Mouse (Mus musculus): Measurements from ENCODE around the gene Prlh. TPM values are rescaled to one million over a fixed set of nuclear protein-coding genes. Genes with fewer than 3 reads are reported as not detected.
A peak's percentile ranks its signal among the peaks of the same experiment; 100 is the strongest.

Prlh gene
- total and polyA plus RNA-seq, 2 experiments: not detected

GRCm38 (mm10) chr1:90998268-90998890 is 45.5 kb downstream of the Prlh start, which contains the start of gene Lrrfip1:
TSS of gene Lrrfip1 (plus strand) at chr1:90998737.
- WGBS: 3% methylated on average over 59 of the region's 59 CpGs
- no peaks in the 10 kb centered on the region for H3K36me3 ChIP-seq (ENCODE audit: control insufficient read depth, insufficient read depth, low read length)
- H3K79me2 ChIP-seq (ENCODE audit: control insufficient read depth, insufficient read depth, low read length): no peaks in the 10 kb centered on the region
- DNase-seq (ENCODE audit: extremely low read depth, low read depth, low spot score): no peak
- H3K9ac ChIP-seq (ENCODE audit: low read depth, low read length): peak within 1 kb of the TSS; percentile 79
- peaks cover 2% of the 10 kb centered on the region; the same call in 1 of the 2 replicates for H3K4me1 ChIP-seq (ENCODE audit: control insufficient read depth, insufficient read depth, low read length)
- peak within 1 kb of the TSS; percentile 95 for H3K4me3 ChIP-seq (ENCODE audit: insufficient read depth, low read depth, low read length)
- H3K27me3 ChIP-seq (ENCODE audit: control insufficient read depth, insufficient read depth, low read length): peaks cover 4% of the 10 kb centered on the region; the same call in 1 of the 2 replicates
- TF ChIP-seq CTCF (IDR thresholded peaks at IDR 0.05; ENCODE audit: low read depth, low read length): no peak
- no peak within 1 kb of the TSS for H3K27ac ChIP-seq (replicated peaks; ENCODE audit: insufficient read depth, low read depth, low read length)

GRCm38 (mm10) chr1:90998891-90999611 is 46.1 kb downstream of the Prlh start:
- DNase-seq (ENCODE audit: extremely low read depth, low read depth, low spot score): no peak
- Histone ChIP-seq H3K27ac (replicated peaks; ENCODE audit: insufficient read depth, low read depth, low read length) (no peak overlapping the region), H3K4me1 (ENCODE audit: control insufficient read depth, insufficient read depth, low read length) (peaks cover 2% of the 10 kb centered on the region; the same call in 1 of the 2 replicates), H3K79me2 (ENCODE audit: control insufficient read depth, insufficient read depth, low read length) (no peaks in the 10 kb centered on the region), H3K9ac (ENCODE audit: low read depth, low read length) (peak overlapping the region; percentile 79), H3K27me3 (ENCODE audit: control insufficient read depth, insufficient read depth, low read length) (peaks cover 4% of the 10 kb centered on the region; the same call in 1 of the 2 replicates), H3K4me3 (ENCODE audit: insufficient read depth, low read depth, low read length) (peak overlapping the region; percentile 95), H3K36me3 (ENCODE audit: control insufficient read depth, insufficient read depth, low read length) (no peaks in the 10 kb centered on the region)
- TF ChIP-seq POLR2A (IDR thresholded peaks at IDR 0.05; ENCODE audit: extremely low read depth, insufficient read depth, low read length) (no peak), CTCF (IDR thresholded peaks at IDR 0.05; ENCODE audit: low read depth, low read length) (no peak)
- 1% methylated on average over 41 of the region's 41 CpGs for WGBS

- no peaks in the 10 kb centered on the region for H3K36me3 ChIP-seq (ENCODE audit: control insufficient read depth, insufficient read depth, low read length)
- H3K27ac ChIP-seq (replicated peaks; ENCODE audit: insufficient read depth, low read depth, low read length): no peak overlapping the region
- no peaks in the 10 kb centered on the region for H3K79me2 ChIP-seq (ENCODE audit: control insufficient read depth, insufficient read depth, low read length)
- DNase-seq (ENCODE audit: extremely low read depth, low read depth, low spot score): no peak
- WGBS: 69% methylated on average over 10 of the region's 10 CpGs
- peaks cover 2% of the 10 kb centered on the region; the same call in 1 of the 2 replicates for H3K4me1 ChIP-seq (ENCODE audit: control insufficient read depth, insufficient read depth, low read length)
- H3K27me3 ChIP-seq (ENCODE audit: control insufficient read depth, insufficient read depth, low read length): peaks cover 4% of the 10 kb centered on the region; the same call in 1 of the 2 replicates
- no peak overlapping the region for H3K9ac ChIP-seq (ENCODE audit: low read depth, low read length)
- no peak overlapping the region for H3K4me3 ChIP-seq (ENCODE audit: insufficient read depth, low read depth, low read length)
- TF ChIP-seq POLR2A (IDR thresholded peaks at IDR 0.05; ENCODE audit: extremely low read depth, insufficient read depth, low read length) (no peak), CTCF (IDR thresholded peaks at IDR 0.05; ENCODE audit: low read depth, low read length) (no peak)
Observed at GRCm38 (mm10) chr1:90999911-91000601, 47.1 kb downstream of the Prlh start.

- Histone ChIP-seq H3K79me2 (ENCODE audit: control insufficient read depth, insufficient read depth, low read length) (no peaks in the 10 kb centered on the region), H3K4me1 (ENCODE audit: control insufficient read depth, insufficient read depth, low read length) (peaks cover 2% of the 10 kb centered on the region; the same call in 1 of the 2 replicates), H3K36me3 (ENCODE audit: control insufficient read depth, insufficient read depth, low read length) (no peaks in the 10 kb centered on the region), H3K27me3 (ENCODE audit: control insufficient read depth, insufficient read depth, low read length) (peaks cover 4% of the 10 kb centered on the region; the same call in 1 of the 2 replicates), H3K27ac (replicated peaks; ENCODE audit: insufficient read depth, low read depth, low read length) (no peak overlapping the region), H3K9ac (ENCODE audit: low read depth, low read length) (no peak overlapping the region), H3K4me3 (ENCODE audit: insufficient read depth, low read depth, low read length) (no peak overlapping the region)
- no peak for TF ChIP-seq POLR2A (IDR thresholded peaks at IDR 0.05; ENCODE audit: extremely low read depth, insufficient read depth, low read length)
- TF ChIP-seq CTCF (IDR thresholded peaks at IDR 0.05; ENCODE audit: low read depth, low read length): no peak
- no peak for DNase-seq (ENCODE audit: extremely low read depth, low read depth, low spot score)
- 82% methylated on average over 3 of the region's 3 CpGs for WGBS
Observed at GRCm38 (mm10) chr1:91001101-91001500, 48.2 kb downstream of the Prlh start.

- no peak for DNase-seq (ENCODE audit: extremely low read depth, low read depth, low spot score)
- Histone ChIP-seq H3K79me2 (ENCODE audit: control insufficient read depth, insufficient read depth, low read length) (no peaks in the 10 kb centered on the region), H3K4me3 (ENCODE audit: insufficient read depth, low read depth, low read length) (no peak overlapping the region), H3K36me3 (ENCODE audit: control insufficient read depth, insufficient read depth, low read length) (no peaks in the 10 kb centered on the region), H3K9ac (ENCODE audit: low read depth, low read length) (no peak overlapping the region), H3K27me3 (ENCODE audit: control insufficient read depth, insufficient read depth, low read length) (peaks cover 4% of the 10 kb centered on the region; the same call in 1 of the 2 replicates), H3K27ac (replicated peaks; ENCODE audit: insufficient read depth, low read depth, low read length) (no peak overlapping the region), H3K4me1 (ENCODE audit: control insufficient read depth, insufficient read depth, low read length) (peaks cover 2% of the 10 kb centered on the region; the same call in 1 of the 2 replicates)
- no peak for TF ChIP-seq POLR2A (IDR thresholded peaks at IDR 0.05; ENCODE audit: extremely low read depth, insufficient read depth, low read length)
- TF ChIP-seq CTCF (IDR thresholded peaks at IDR 0.05; ENCODE audit: low read depth, low read length): no peak
- 95% methylated on average over 3 of the region's 3 CpGs for WGBS
Observed at GRCm38 (mm10) chr1:91001871-91002539, 49.1 kb downstream of the Prlh start.

Data from liver, adult 2 months (tissue).